Mouse (Mus musculus): ENCODE measurements around the gene Ank3. TPM values are rescaled to one million over a fixed set of nuclear protein-coding genes. Genes with fewer than 3 reads are reported as not detected.
"Not testable (repeated sequence)": the region's sequence is repeated elsewhere in the genome, so short reads cannot be mapped to it uniquely, and the experiment has no call there.

The Ank3 gene
- polyA plus RNA-seq, 1 experiment: 159 TPM

GRCm38 (mm10) chr10:69862829-69863228 is 464.3 kb downstream of the Ank3 start:
- DNase-seq (ENCODE audit: extremely low spot score in 1 of 2, low spot score in 1 of 2): no peak

- DNase-seq (ENCODE audit: extremely low spot score in 1 of 2, low spot score in 1 of 2): peak in 1 of 2 experiments; percentile 91
These were observed 471.8 kb downstream of the Ank3 start for GRCm38 (mm10) chr10:69870348-69870747.

GRCm38 (mm10) chr10:69870947-69871346 is 472.4 kb downstream of the Ank3 start:
- no peak for DNase-seq (ENCODE audit: extremely low spot score in 1 of 2, low spot score in 1 of 2)

GRCm38 (mm10) chr10:69872182-69872741 is 473.7 kb downstream of the Ank3 start:
- no peak for DNase-seq (ENCODE audit: extremely low spot score in 1 of 2, low spot score in 1 of 2)

- no peak for DNase-seq (ENCODE audit: extremely low spot score in 1 of 2, low spot score in 1 of 2)
These were observed 474.3 kb downstream of the Ank3 start for GRCm38 (mm10) chr10:69872892-69873291.

GRCm38 (mm10) chr10:69874806-69875205 is 476.2 kb downstream of the Ank3 start:
- DNase-seq (ENCODE audit: extremely low spot score in 1 of 2, low spot score in 1 of 2): no peak

GRCm38 (mm10) chr10:69883935-69884680 is 485.5 kb downstream of the Ank3 start:
- no peak for DNase-seq (ENCODE audit: extremely low spot score in 1 of 2, low spot score in 1 of 2)

- DNase-seq (ENCODE audit: extremely low spot score in 1 of 2, low spot score in 1 of 2): peak; percentile 61 to 81
These were observed 489.8 kb downstream of the Ank3 start for GRCm38 (mm10) chr10:69888399-69888798.

GRCm38 (mm10) chr10:69889779-69890178 is 491.2 kb downstream of the Ank3 start:
- peak in 1 of 2 experiments; percentile 64 for DNase-seq (ENCODE audit: extremely low spot score in 1 of 2, low spot score in 1 of 2)

- DNase-seq (ENCODE audit: extremely low spot score in 1 of 2, low spot score in 1 of 2): no peak
These were observed 491.9 kb downstream of the Ank3 start for GRCm38 (mm10) chr10:69890389-69890985.

GRCm38 (mm10) chr10:69892162-69892561 is 493.6 kb downstream of the Ank3 start:
- no peak for DNase-seq (ENCODE audit: extremely low spot score in 1 of 2, low spot score in 1 of 2)

GRCm38 (mm10) chr10:69895606-69896005 is 497.0 kb downstream of the Ank3 start:
- no peak for DNase-seq (ENCODE audit: extremely low spot score in 1 of 2, low spot score in 1 of 2)

- peak; percentile 56 to 77 for DNase-seq (ENCODE audit: extremely low spot score in 1 of 2, low spot score in 1 of 2)
These were observed 499.4 kb downstream of the Ank3 start for GRCm38 (mm10) chr10:69897927-69898326.

- no peak for DNase-seq (ENCODE audit: extremely low spot score in 1 of 2, low spot score in 1 of 2)
These were observed 500.2 kb downstream of the Ank3 start for GRCm38 (mm10) chr10:69898821-69899220.

- peak in 1 of 2 experiments; percentile 53 for DNase-seq (ENCODE audit: extremely low spot score in 1 of 2, low spot score in 1 of 2)
These were observed 501.2 kb downstream of the Ank3 start for GRCm38 (mm10) chr10:69899788-69900187.

- DNase-seq (ENCODE audit: extremely low spot score in 1 of 2, low spot score in 1 of 2): no peak
These were observed 503.5 kb downstream of the Ank3 start for GRCm38 (mm10) chr10:69902024-69902423.

- no peak for DNase-seq (ENCODE audit: extremely low spot score in 1 of 2, low spot score in 1 of 2)
These were observed 505.7 kb downstream of the Ank3 start for GRCm38 (mm10) chr10:69904321-69904720.

GRCm38 (mm10) chr10:69907795-69908764 is 509.5 kb downstream of the Ank3 start:
- no peak for DNase-seq (ENCODE audit: extremely low spot score in 1 of 2, low spot score in 1 of 2)

GRCm38 (mm10) chr10:69909856-69910255 is 511.3 kb downstream of the Ank3 start:
- no peak for DNase-seq (ENCODE audit: extremely low spot score in 1 of 2, low spot score in 1 of 2)

- not testable (repeated sequence) for DNase-seq (ENCODE audit: extremely low spot score in 1 of 2, low spot score in 1 of 2)
These were observed 511.7 kb downstream of the Ank3 start for GRCm38 (mm10) chr10:69910304-69910703.

- DNase-seq (ENCODE audit: extremely low spot score in 1 of 2, low spot score in 1 of 2): not testable (repeated sequence)
These were observed 512.2 kb downstream of the Ank3 start for GRCm38 (mm10) chr10:69910726-69911125.

Data from frontal cortex, adult 2 months (tissue).